Comparison of ENCODE assay signal across 14 mouse cellular contexts in the genomic region with DNA sequence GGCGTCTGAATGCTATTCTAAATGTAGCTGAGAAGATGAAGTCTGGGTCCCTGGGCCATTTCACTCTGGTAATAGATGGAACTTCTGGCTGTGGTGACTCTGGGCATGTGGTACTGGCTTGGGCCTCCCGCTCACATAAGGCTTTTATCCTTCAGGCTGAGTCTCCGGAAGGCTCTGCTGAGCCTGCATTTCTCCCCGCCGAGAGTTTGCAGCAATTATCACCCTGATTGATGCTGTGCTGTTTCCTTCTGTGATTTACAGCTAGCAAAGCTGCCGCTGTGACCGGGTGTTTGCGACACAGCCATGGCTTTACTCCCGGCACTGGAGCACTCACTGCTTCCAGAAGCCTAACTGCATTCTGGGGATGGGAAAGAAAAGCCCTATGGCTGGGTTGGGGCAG.
DNase-seq lines count a peak whose midpoint lies in the region; ATAC-seq and TF ChIP-seq lines count a peak whose summit lies in the region.
"Had no signal": no experiment of that assay in that cellular context is flagged by ENCODE, and none has a peak within 500 bp of the region (broad histone marks: within the 10 kb centered on the region; RNA-seq: fewer than 3 reads in every experiment).

No protein-coding gene starts in this region.

- H3K36me3 ChIP-seq in forebrain, embryonic 13.5 days (ENCODE audit: poor library complexity, severe bottlenecking) = no peaks in the 10 kb centered on the region
- no peaks in the 10 kb centered on the region for H3K36me3 ChIP-seq in forebrain, embryonic 10.5 days (replicated peaks)
- no peaks in the 10 kb centered on the region for H3K36me3 ChIP-seq in midbrain, postnatal 0 days (ENCODE audit: insufficient read depth, low read length)
- no peaks in the 10 kb centered on the region for H3K36me3 ChIP-seq in midbrain, embryonic 14.5 days (ENCODE audit: control insufficient read depth, insufficient read depth, low read length)
- H3K36me3 ChIP-seq: embryonic facial prominence, embryonic 12.5 days; heart, embryonic 10.5 days; liver, embryonic 15.5 days; neural tube, embryonic 12.5 days had no signal

- no peak for TF ChIP-seq CTCF in midbrain, postnatal 0 days (IDR thresholded peaks at IDR 0.05)

- no peak overlapping the region for H3K4me2 ChIP-seq in forebrain, embryonic 13.5 days
- no peak overlapping the region for H3K4me2 ChIP-seq in midbrain, postnatal 0 days (ENCODE audit: low read depth, low read length, poor library complexity, severe bottlenecking)
- no peak overlapping the region for H3K4me2 ChIP-seq in midbrain, embryonic 14.5 days (ENCODE audit: low read length)
- H3K4me2 ChIP-seq: embryonic facial prominence, embryonic 12.5 days; liver, embryonic 15.5 days; neural tube, embryonic 12.5 days had no signal

- H3K27me3 ChIP-seq in forebrain, embryonic 13.5 days = 0 out of 2 replicates have a peak, but pooled peaks cover 6% of the 10 kb centered on the region
- peaks cover 12% of the 10 kb centered on the region for H3K27me3 ChIP-seq in forebrain, embryonic 10.5 days (ENCODE audit: poor library complexity, severe bottlenecking)
- H3K27me3 ChIP-seq in midbrain, postnatal 0 days (ENCODE audit: insufficient read depth, low read length) = no peaks in the 10 kb centered on the region
- no peaks in the 10 kb centered on the region for H3K27me3 ChIP-seq in midbrain, embryonic 14.5 days (ENCODE audit: control insufficient read depth, insufficient read depth, low read length)
- H3K27me3 ChIP-seq: liver, embryonic 15.5 days had no signal

- 68% methylated on average over 9 of the region's 9 CpGs for WGBS in forebrain, embryonic 13.5 days
- WGBS in forebrain, embryonic 10.5 days = 69% methylated on average over 9 of the region's 9 CpGs
- 56% methylated on average over 9 of the region's 9 CpGs for WGBS in midbrain, postnatal 0 days
- 78% methylated on average over 9 of the region's 9 CpGs for WGBS in midbrain, embryonic 14.5 days

- H3K27ac ChIP-seq in forebrain, embryonic 13.5 days = peak overlapping the region; percentile 61
- H3K27ac ChIP-seq in forebrain, embryonic 10.5 days = no peak overlapping the region
- no peak overlapping the region for H3K27ac ChIP-seq in midbrain, postnatal 0 days (ENCODE audit: low read depth, low read length)
- H3K27ac ChIP-seq in midbrain, embryonic 14.5 days (replicated peaks; ENCODE audit: low read depth, low read length) = no peak overlapping the region
- H3K27ac ChIP-seq: embryonic facial prominence, embryonic 12.5 days; heart, embryonic 10.5 days; liver, embryonic 15.5 days; neural tube, embryonic 12.5 days had no signal

- no peak for DNase-seq in forebrain, embryonic 10.5 days (ENCODE audit: extremely low spot score, low spot score)
- peak; percentile 22 for DNase-seq in midbrain, postnatal 0 days (ENCODE audit: low spot score)
- no peak for DNase-seq in midbrain, embryonic 14.5 days
- DNase-seq in kidney, postnatal 10 days = peak; percentile 66
- no peak for DNase-seq in urinary bladder, adult 18-20 months (ENCODE audit: low spot score in 2 of 2)
- DNase-seq in thymus, postnatal 4 days = no peak
- DNase-seq in adipocyte (ENCODE audit: low spot score) = no peak
- DNase-seq: adrenal gland, adult 8-10 months; cerebellum, adult 11-12 months had no signal

- ATAC-seq in forebrain, embryonic 13.5 days = no peak
- ATAC-seq in midbrain, postnatal 0 days (ENCODE audit: low FRiP score) = no peak
- ATAC-seq in midbrain, embryonic 14.5 days (ENCODE audit: low FRiP score, low TSS enrichment) = no peak

- no peak overlapping the region for H3K4me3 ChIP-seq in forebrain, embryonic 13.5 days
- H3K4me3 ChIP-seq in forebrain, embryonic 10.5 days = no peak overlapping the region
- no peak overlapping the region for H3K4me3 ChIP-seq in midbrain, postnatal 0 days (ENCODE audit: low read depth, low read length)
- H3K4me3 ChIP-seq in midbrain, embryonic 14.5 days (replicated peaks; ENCODE audit: low read depth, low read length) = no peak overlapping the region
- H3K4me3 ChIP-seq: embryonic facial prominence, embryonic 12.5 days; heart, embryonic 10.5 days; liver, embryonic 15.5 days; neural tube, embryonic 12.5 days had no signal

- no peaks in the 10 kb centered on the region for H3K9me3 ChIP-seq in forebrain, embryonic 13.5 days (replicated peaks)
- H3K9me3 ChIP-seq in forebrain, embryonic 10.5 days = no peaks in the 10 kb centered on the region
- no peaks in the 10 kb centered on the region for H3K9me3 ChIP-seq in midbrain, postnatal 0 days (ENCODE audit: low read length)
- no peaks in the 10 kb centered on the region for H3K9me3 ChIP-seq in midbrain, embryonic 14.5 days (ENCODE audit: control insufficient read depth, low read length)
- H3K9me3 ChIP-seq: embryonic facial prominence, embryonic 12.5 days; heart, embryonic 10.5 days; liver, embryonic 15.5 days; neural tube, embryonic 12.5 days had no signal

- no peak overlapping the region for H3K9ac ChIP-seq in forebrain, embryonic 13.5 days
- H3K9ac ChIP-seq in midbrain, postnatal 0 days (replicated peaks; ENCODE audit: low read length, poor library complexity, severe bottlenecking) = no peak overlapping the region
- H3K9ac ChIP-seq in midbrain, embryonic 14.5 days (replicated peaks; ENCODE audit: low read length) = no peak overlapping the region
- H3K9ac ChIP-seq: embryonic facial prominence, embryonic 12.5 days; liver, embryonic 15.5 days; neural tube, embryonic 12.5 days had no signal

- no peaks in the 10 kb centered on the region for H3K4me1 ChIP-seq in forebrain, embryonic 13.5 days
- peaks cover 9% of the 10 kb centered on the region for H3K4me1 ChIP-seq in forebrain, embryonic 10.5 days
- H3K4me1 ChIP-seq in midbrain, postnatal 0 days (ENCODE audit: insufficient read depth, low read length) = peaks cover 8% of the 10 kb centered on the region
- H3K4me1 ChIP-seq in midbrain, embryonic 14.5 days (ENCODE audit: control insufficient read depth, insufficient read depth, low read length) = no peaks in the 10 kb centered on the region; the same call in 1 of the 2 replicates
- H3K4me1 ChIP-seq: embryonic facial prominence, embryonic 12.5 days; heart, embryonic 10.5 days; liver, embryonic 15.5 days had no signal

Comparison
In these comparisons a context has a peak if more than half of its experiments do, and no peak if none do; other contexts are left out.
1. DNase-seq: peak in midbrain, postnatal 0 days (single experiment) and kidney, postnatal 10 days (single experiment); none in forebrain, embryonic 10.5 days (single experiment), midbrain, embryonic 14.5 days (single experiment), urinary bladder, adult 18-20 months (0 of 2), thymus, postnatal 4 days (single experiment) and adipocyte (single experiment).